Mouse (Mus musculus) cerebellum, adult 11 months (tissue): ENCODE data around the gene E2f1.
A peak's percentile ranks its signal among the peaks of the same experiment; 100 is the strongest.

Source experiments
- DNase-seq: peaks from one replicate; pipeline ENCODE4 v3.0.0; 2022

The E2f1 gene

DNA sequence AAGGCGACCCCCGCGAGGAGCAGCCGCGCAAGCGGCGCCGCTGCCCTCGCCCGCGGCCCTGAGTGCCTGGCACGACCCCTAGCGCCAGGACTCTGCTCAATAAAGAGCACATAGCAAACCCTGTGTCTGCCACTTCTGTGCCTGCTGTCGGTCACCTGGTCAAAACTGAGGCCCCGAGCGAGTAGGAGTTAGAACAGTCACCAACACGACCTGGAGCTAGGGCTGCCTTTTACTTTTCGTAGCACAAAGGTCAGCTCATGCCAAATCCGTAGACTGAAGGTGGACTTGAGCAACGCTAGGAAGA is 19.9 kb downstream of the E2f1 start:
- DNase-seq, result no peak

DNA sequence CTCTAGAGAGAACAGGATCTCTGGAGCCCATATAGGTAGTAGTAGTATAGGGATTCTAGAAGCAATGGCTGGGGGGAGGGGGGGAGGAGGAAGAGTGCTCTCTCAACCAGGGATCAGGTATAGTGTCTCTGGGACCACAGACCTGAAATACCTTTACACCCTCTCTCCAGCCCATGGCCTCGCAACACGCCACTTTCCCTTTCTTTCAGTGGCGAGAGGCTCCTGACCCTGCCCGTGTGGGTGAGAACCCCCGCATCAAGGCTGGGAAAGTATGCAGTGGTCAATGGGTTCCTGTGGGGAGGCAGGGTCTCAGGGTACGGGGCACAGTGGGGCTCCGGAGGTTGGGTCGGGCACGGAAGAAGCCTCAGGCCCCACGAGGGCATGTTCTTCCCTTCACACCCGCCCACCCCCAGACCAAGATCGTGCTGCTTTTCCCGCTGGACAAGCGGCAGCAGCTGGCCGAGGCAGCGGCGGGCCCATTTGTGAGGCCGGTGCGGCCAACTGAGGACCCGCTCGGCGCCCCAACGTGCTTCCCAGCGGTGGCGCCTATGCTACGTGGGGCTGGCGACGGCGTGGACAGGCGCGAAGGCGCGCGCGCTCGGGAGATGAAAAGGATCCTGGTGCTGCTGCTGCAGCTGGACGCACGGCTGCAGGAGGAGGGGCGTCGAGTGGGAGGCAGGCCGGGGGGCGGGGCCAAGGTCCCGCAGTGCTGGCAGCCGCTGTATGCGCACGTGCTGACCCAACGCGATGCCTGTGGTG is 20.4 kb downstream of the E2f1 start:
- no peak for DNase-seq

- DNase-seq, result no peak
These were observed 21.0 kb downstream of the E2f1 start for GRCm38 (mm10) chr2:154548688-154549087.

GRCm38 (mm10) chr2:154546711-154547110 is 23.0 kb downstream of the E2f1 start, which contains the start of gene 1700003F12Rik:
1700003F12Rik (plus strand) TSS chr2:154547085.
- no peak for DNase-seq

- peak; percentile 96 for DNase-seq
These were observed 25.9 kb downstream of the E2f1 start for GRCm38 (mm10) chr2:154543567-154544347.

GRCm38 (mm10) chr2:154541630-154542029 is 28.1 kb downstream of the E2f1 start:
- no peak for DNase-seq

DNA sequence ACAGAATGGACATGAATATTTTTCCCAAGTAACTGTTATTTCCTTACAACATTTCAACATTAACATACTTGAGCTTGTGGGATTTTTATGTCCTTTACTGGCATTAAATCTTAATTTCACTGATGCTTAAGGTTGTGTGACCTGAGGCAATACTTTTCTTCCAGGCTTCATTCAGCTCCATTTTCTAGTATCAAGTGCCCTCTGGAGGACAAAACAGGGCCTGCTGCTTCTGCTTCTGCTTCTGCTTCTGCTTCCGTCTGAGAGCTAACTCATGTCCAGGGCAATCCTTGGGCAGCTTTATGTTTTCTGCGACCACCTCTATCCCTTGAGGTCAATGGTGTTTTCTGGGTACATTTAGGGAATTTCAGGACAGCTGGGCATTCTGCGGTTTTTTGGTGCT is 30.0 kb downstream of the E2f1 start:
- DNase-seq, result no peak

- DNase-seq, result no peak
These were observed 31.0 kb downstream of the E2f1 start for GRCm38 (mm10) chr2:154538710-154539109.

DNA sequence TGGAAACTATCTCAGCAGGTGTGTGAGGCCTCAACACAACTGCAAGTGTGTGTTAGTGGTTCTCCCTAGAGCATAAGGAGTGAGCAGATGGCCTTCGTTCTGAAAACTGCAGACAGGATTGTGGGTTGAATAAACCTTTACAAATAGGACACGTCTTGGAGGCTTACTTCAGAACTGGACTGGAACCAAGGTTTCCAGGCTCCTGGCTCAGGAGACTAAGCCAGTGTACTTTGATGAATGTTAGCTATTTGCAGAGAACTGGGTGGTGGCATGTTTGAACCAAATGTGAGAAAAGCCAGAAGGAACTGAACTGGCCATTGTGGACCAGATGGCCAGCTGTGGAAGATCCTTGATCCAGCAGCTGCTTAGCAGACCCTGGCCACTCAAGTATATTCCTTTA is 31.4 kb downstream of the E2f1 start:
- DNase-seq, result no peak

- DNase-seq, result no peak
These were observed 34.9 kb downstream of the E2f1 start for GRCm38 (mm10) chr2:154534704-154535270.

GRCm38 (mm10) chr2:154532888-154533287 is 36.8 kb downstream of the E2f1 start:
- DNase-seq, result no peak

GRCm38 (mm10) chr2:154526531-154526930 is 43.2 kb downstream of the E2f1 start:
- no peak for DNase-seq

DNA sequence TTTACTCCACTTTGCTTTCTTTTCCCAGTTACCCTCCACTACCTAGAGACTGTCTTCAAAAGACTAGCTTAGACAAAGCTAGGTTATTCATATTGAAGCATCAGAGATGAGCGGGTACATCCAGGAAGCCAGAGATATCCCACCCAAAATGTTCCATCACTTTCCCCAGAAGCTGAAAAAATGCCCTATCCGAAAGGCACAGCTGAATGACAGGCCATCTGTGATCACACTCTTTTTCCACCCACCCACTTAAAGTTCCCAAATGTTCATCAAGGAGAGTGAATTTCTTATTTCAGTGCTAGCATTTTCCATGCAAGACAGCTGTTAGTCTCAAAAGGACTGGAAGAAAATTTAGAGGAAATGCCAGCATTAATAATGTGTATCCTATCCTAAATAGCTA is 44.4 kb downstream of the E2f1 start:
- no peak for DNase-seq

DNA sequence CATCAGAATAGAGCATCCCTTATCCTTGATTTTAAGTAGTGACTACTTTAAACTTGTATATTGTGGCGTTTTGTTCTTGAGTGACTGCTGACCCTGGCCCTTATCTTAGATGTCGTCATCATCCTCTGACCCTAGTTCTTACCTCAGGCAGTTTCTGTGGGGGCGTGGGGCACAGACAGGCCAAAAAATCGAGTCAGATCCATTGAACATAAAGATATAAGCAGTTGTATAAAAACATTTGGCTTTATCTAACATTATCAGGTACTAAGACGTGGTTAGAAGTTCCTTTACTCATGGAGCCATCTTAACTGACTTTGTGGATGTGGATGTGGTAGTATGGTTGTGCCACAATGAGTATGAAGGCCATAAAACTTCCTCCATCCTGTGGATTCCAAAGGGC is 47.4 kb downstream of the E2f1 start:
- DNase-seq, result no peak

DNA sequence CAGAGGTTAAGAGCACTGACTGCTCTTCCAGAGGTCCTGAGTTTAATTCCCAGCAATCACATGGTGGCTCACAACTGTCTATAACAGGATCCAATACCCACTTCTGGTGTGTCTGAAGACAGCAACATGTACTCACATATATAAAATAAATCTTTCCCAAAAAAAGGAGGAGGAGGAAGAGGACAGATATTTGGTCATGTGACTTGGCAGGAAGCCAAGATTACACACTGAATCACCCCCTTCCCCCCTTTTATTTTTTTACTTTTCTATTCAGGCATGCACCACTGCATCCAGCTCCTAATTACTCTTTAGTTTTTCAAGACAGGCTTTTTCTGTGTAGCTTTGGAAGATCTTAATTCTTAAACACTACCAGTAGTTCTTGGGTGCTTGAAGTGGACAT is 48.2 kb downstream of the E2f1 start:
- no peak for DNase-seq

GRCm38 (mm10) chr2:154517424-154517823 is 52.3 kb downstream of the E2f1 start:
- DNase-seq, result no peak

DNA sequence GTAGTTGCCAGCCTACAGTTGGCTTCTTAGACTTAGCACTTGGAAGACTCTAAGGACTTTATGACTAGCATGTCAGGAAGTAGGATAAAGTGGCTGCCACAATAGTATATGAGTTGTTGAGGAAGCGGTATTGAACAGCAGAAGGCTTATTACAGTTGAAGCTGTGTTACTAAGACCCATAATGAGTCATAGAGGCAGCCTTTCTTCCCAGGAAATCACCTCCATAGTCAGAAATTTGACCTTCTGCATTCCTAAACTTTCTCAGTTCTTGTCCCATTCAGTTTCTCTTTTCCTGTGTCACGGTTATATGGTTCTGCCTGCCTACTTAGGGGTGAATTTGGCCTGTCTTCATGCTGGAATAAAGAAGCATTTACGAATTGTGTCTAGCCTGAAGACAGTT is 52.7 kb downstream of the E2f1 start:
- no peak for DNase-seq

- no peak for DNase-seq
These were observed 59.6 kb downstream of the E2f1 start for GRCm38 (mm10) chr2:154510141-154510540.
